Mouse (Mus musculus) heart, embryonic 11.5 days (tissue): ENCODE measurements at regions not wholly inside any gene's neighbourhood (a gene's known extent, or its start where the extent isn't known, plus 50 kb on each side); places are given as distances from the start of the nearest gene placed in this dataset.

ENCODE experiments used
- ATAC-seq: fragments of 200-750 bp; cut with Nextera tagmentation; replicated peaks from 2 replicates; pipeline ENCODE4 v1.8.0; 2017; ENCODE audit warnings: moderate library complexity; ENCODE audit not compliant: insufficient number of reproducible peaks, low FRiP score, low TSS enrichment
- H3K27ac ChIP-seq: fragments of 300-500 bp; sonication (generic); 2 replicates; pipeline ENCODE4 v1.5.1; 2014; ENCODE audit warnings: mild to moderate bottlenecking, low read depth, low read length
- H3K27me3 ChIP-seq: fragments of 300-500 bp; sonication (generic); 2 replicates; pipeline ENCODE4 v1.6.1; 2014; ENCODE audit warnings: mild to moderate bottlenecking, low read length, mixed read lengths; ENCODE audit not compliant: control insufficient read depth, insufficient read depth
- H3K36me3 ChIP-seq: fragments of 300-500 bp; sonication (generic); 2 replicates; pipeline ENCODE4 v1.6.1; 2014; ENCODE audit warnings: mild to moderate bottlenecking, low read length, moderate library complexity, mixed read lengths; ENCODE audit not compliant: control insufficient read depth, insufficient read depth
- H3K4me1 ChIP-seq: fragments of 300-500 bp; sonication (generic); 2 replicates; pipeline ENCODE4 v1.6.1; 2014; ENCODE audit warnings: low read length; ENCODE audit not compliant: control insufficient read depth, insufficient read depth
- H3K4me2 ChIP-seq: fragments of 300-500 bp; sonication (generic); 2 replicates; pipeline ENCODE4 v1.6.1; 2014; ENCODE audit warnings: mild to moderate bottlenecking, moderate library complexity
- H3K4me3 ChIP-seq: fragments of 300-500 bp; sonication (generic); 2 replicates; pipeline ENCODE4 v1.5.1; 2014; ENCODE audit warnings: low read depth, low read length
- H3K9ac ChIP-seq: fragments of 300-500 bp; sonication (generic); 2 replicates; pipeline ENCODE4 v1.6.1; 2014; ENCODE audit warnings: mild to moderate bottlenecking, low read depth, low read length, moderate library complexity
- H3K9me3 ChIP-seq: fragments of 300-500 bp; sonication (generic); replicated peaks from 2 replicates; pipeline ENCODE4 v1.6.1; 2016; ENCODE audit warnings: low read length; ENCODE audit not compliant: control insufficient read depth
- WGBS: fragments of 180-500 bp; shearing (Covaris S2); extraction: QIAGEN DNeasy Blood & Tissue Kit; methylation state at CpG from one replicate; pipeline ENCODE4 v1.1.7; 2014; ENCODE audit not compliant: insufficient replicate concordance; 5-methylcytosine and 5-hydroxymethylcytosine counted together

- H3K4me1 ChIP-seq: no peaks in the 10 kb centered on the region
- H3K27ac ChIP-seq: no peak overlapping the region
- no peaks in the 10 kb centered on the region for H3K36me3 ChIP-seq
- no peak overlapping the region for H3K4me3 ChIP-seq
- ATAC-seq: no peak
- H3K9ac ChIP-seq: no peak overlapping the region
- no peaks in the 10 kb centered on the region for H3K27me3 ChIP-seq
- WGBS: 58% methylated on average over 5 of the region's 5 CpGs
- H3K9me3 ChIP-seq: no peaks in the 10 kb centered on the region
- H3K4me2 ChIP-seq: no peak overlapping the region
Measured at GRCm38 (mm10) chr9:87968190-87969082, 237.4 kb upstream of the Tbx18 start.

GRCm38 (mm10) chr9:87970586-87970985 is 239.5 kb upstream of the Tbx18 start:
- no peak overlapping the region for H3K9ac ChIP-seq
- no peaks in the 10 kb centered on the region for H3K4me1 ChIP-seq
- H3K4me2 ChIP-seq: no peak overlapping the region
- no peak overlapping the region for H3K4me3 ChIP-seq
- no peak overlapping the region for H3K27ac ChIP-seq
- H3K36me3 ChIP-seq: no peaks in the 10 kb centered on the region
- no peaks in the 10 kb centered on the region for H3K27me3 ChIP-seq
- no peaks in the 10 kb centered on the region for H3K9me3 ChIP-seq
- no peak for ATAC-seq

GRCm38 (mm10) chr9:87971791-87972190 is 240.7 kb upstream of the Tbx18 start:
- no peak overlapping the region for H3K4me3 ChIP-seq
- H3K4me1 ChIP-seq: no peaks in the 10 kb centered on the region
- no peak for ATAC-seq
- no peak overlapping the region for H3K27ac ChIP-seq
- H3K36me3 ChIP-seq: no peaks in the 10 kb centered on the region
- 74% methylated on average over 3 of the region's 3 CpGs for WGBS
- no peak overlapping the region for H3K4me2 ChIP-seq
- H3K27me3 ChIP-seq: no peaks in the 10 kb centered on the region
- H3K9me3 ChIP-seq: no peaks in the 10 kb centered on the region
- H3K9ac ChIP-seq: no peak overlapping the region

- WGBS: 44% methylated on average over 6 of the region's 6 CpGs
- no peaks in the 10 kb centered on the region for H3K9me3 ChIP-seq
- no peaks in the 10 kb centered on the region for H3K36me3 ChIP-seq
- no peaks in the 10 kb centered on the region for H3K27me3 ChIP-seq
- H3K9ac ChIP-seq: no peak overlapping the region
- ATAC-seq: no peak
- no peak overlapping the region for H3K4me2 ChIP-seq
- H3K4me1 ChIP-seq: no peaks in the 10 kb centered on the region
- no peak overlapping the region for H3K4me3 ChIP-seq
- H3K27ac ChIP-seq: no peak overlapping the region
Measured at GRCm38 (mm10) chr9:87973531-87973930, 242.5 kb upstream of the Tbx18 start.

GRCm38 (mm10) chr9:87984910-87985309 is 253.8 kb upstream of the Tbx18 start:
- Histone ChIP-seq H3K4me1 (no peaks in the 10 kb centered on the region), H3K9ac (no peak overlapping the region), H3K36me3 (no peaks in the 10 kb centered on the region), H3K4me2 (no peak overlapping the region), H3K4me3 (no peak overlapping the region), H3K9me3 (no peaks in the 10 kb centered on the region), H3K27me3 (no peaks in the 10 kb centered on the region), H3K27ac (no peak overlapping the region)
- ATAC-seq: no peak
- 77% methylated on average over 3 of the region's 3 CpGs for WGBS

- Histone ChIP-seq H3K27ac (no peak overlapping the region), H3K9ac (no peak overlapping the region), H3K4me3 (no peak overlapping the region), H3K9me3 (no peaks in the 10 kb centered on the region), H3K4me1 (no peaks in the 10 kb centered on the region), H3K27me3 (no peaks in the 10 kb centered on the region), H3K36me3 (no peaks in the 10 kb centered on the region), H3K4me2 (no peak overlapping the region)
- 68% methylated on average over 4 of the region's 4 CpGs for WGBS
- ATAC-seq: no peak
Measured at GRCm38 (mm10) chr9:87985439-87985838, 254.4 kb upstream of the Tbx18 start.

- Histone ChIP-seq H3K9me3 (no peaks in the 10 kb centered on the region), H3K36me3 (no peaks in the 10 kb centered on the region), H3K4me2 (no peak overlapping the region), H3K4me3 (no peak overlapping the region), H3K27ac (no peak overlapping the region), H3K4me1 (no peaks in the 10 kb centered on the region), H3K27me3 (no peaks in the 10 kb centered on the region), H3K9ac (no peak overlapping the region)
- no peak for ATAC-seq
- 81% methylated on average over 8 of the region's 8 CpGs for WGBS
Measured at GRCm38 (mm10) chr9:88005945-88006700, 275.1 kb upstream of the Tbx18 start.

GRCm38 (mm10) chr9:88023752-88024151 is 292.7 kb upstream of the Tbx18 start:
- H3K4me2 ChIP-seq: no peak overlapping the region
- 76% methylated on average over 3 of the region's 3 CpGs for WGBS
- H3K4me3 ChIP-seq: no peak overlapping the region
- H3K9me3 ChIP-seq: no peaks in the 10 kb centered on the region
- H3K27me3 ChIP-seq: no peaks in the 10 kb centered on the region
- no peaks in the 10 kb centered on the region for H3K36me3 ChIP-seq
- H3K9ac ChIP-seq: no peak overlapping the region
- no peaks in the 10 kb centered on the region for H3K4me1 ChIP-seq
- H3K27ac ChIP-seq: no peak overlapping the region
- ATAC-seq: no peak
